Mouse (Mus musculus) embryonic facial prominence, embryonic 11.5 days (tissue): ENCODE data around the gene Zfp963. TPM values are rescaled to one million over a fixed set of nuclear protein-coding genes. Genes with fewer than 3 reads are reported as not detected.

Experiments
- polyA plus RNA-seq: library from polyadenylated mRNA; unstranded; fragments of >200 nt; fragmentation: Nextera tagmentation; extraction: Ambion mirVana; gene quantifications from 2 replicates; pipeline ENCODE4 v1.2.1, GENCODE M21; 2014

Zfp963 gene
- polyA plus RNA-seq, 1 experiment from 2014 or later, result 7.6 TPM

Other genes starting within 250 kb of the Zfp963 start
- not detected in 2 replicates for gene Gm7697, start 227.0 kb downstream of the Zfp963 start, polyA plus RNA-seq
- gene Zfp868, start 124.4 kb downstream of the Zfp963 start, polyA plus RNA-seq, result 35.0 and 36.9 TPM in 2 replicates
- gene Zfp964, start 95.5 kb downstream of the Zfp963 start, polyA plus RNA-seq, result 2.0 and 2.2 TPM in 2 replicates
- 35.5 and 38.7 TPM in 2 replicates for gene Zfp869, start 39.2 kb downstream of the Zfp963 start, polyA plus RNA-seq
- not detected in 2 replicates for gene Gm20422, start 24.9 kb upstream of the Zfp963 start, polyA plus RNA-seq
- gene Atp13a1, start 41.2 kb upstream of the Zfp963 start, polyA plus RNA-seq, result 35.0 and 35.9 TPM in 2 replicates
- 36.7 and 38.9 TPM in 2 replicates for gene Zfp866, start 41.2 kb upstream of the Zfp963 start, polyA plus RNA-seq
- gene Gmip, start 58.7 kb upstream of the Zfp963 start, polyA plus RNA-seq, result 4.4 and 4.6 TPM in 2 replicates
- 1.8 and 2.1 TPM in 2 replicates for gene Lpar2, start 72.5 kb upstream of the Zfp963 start, polyA plus RNA-seq
- 13.8 and 14.9 TPM in 2 replicates for gene Pbx4, start 82.5 kb upstream of the Zfp963 start, polyA plus RNA-seq
- gene Cilp2, start 137.7 kb upstream of the Zfp963 start, polyA plus RNA-seq, result 0.32 and 0.66 TPM in 2 replicates
- 3.2 and 3.7 TPM in 2 replicates for gene Tssk6, start 152.2 kb upstream of the Zfp963 start, polyA plus RNA-seq
- 158 and 165 TPM in 2 replicates for gene Ndufa13, start 152.6 kb upstream of the Zfp963 start, polyA plus RNA-seq
- 3.6 TPM in 2 replicates for gene Yjefn3, start 152.7 kb upstream of the Zfp963 start, polyA plus RNA-seq
- 64.4 and 78.8 TPM in 2 replicates for gene Gatad2a, start 246.4 kb upstream of the Zfp963 start, polyA plus RNA-seq